Mouse (Mus musculus) cerebellum, adult 18-20 months (tissue): ENCODE measurements around the gene Nkx3-2.

Source experiments
- DNase-seq, 2 experiments: peaks; one replicate each; pipeline ENCODE4 v3.0.0; 2021

The Nkx3-2 gene

GRCm38 (mm10) chr5:41762141-41762946 is 2.0 kb downstream of the Nkx3-2 start:
- no peak for DNase-seq

- DNase-seq, result peak in 1 of 2 experiments; percentile 19
Measured at GRCm38 (mm10) chr5:41761509-41762140, 2.7 kb downstream of the Nkx3-2 start.

- no peak for DNase-seq
Measured at GRCm38 (mm10) chr5:41760831-41761508, 3.3 kb downstream of the Nkx3-2 start.

- DNase-seq, result no peak
Measured at GRCm38 (mm10) chr5:41760071-41760470, 4.2 kb downstream of the Nkx3-2 start.

GRCm38 (mm10) chr5:41758671-41759639 is 5.3 kb downstream of the Nkx3-2 start:
- DNase-seq, result no peak

- DNase-seq, result no peak
Measured at GRCm38 (mm10) chr5:41757338-41757737, 7.0 kb downstream of the Nkx3-2 start.

- DNase-seq, result no peak
Measured at GRCm38 (mm10) chr5:41756396-41756795, 7.9 kb downstream of the Nkx3-2 start.

GRCm38 (mm10) chr5:41755373-41755960 is 8.8 kb downstream of the Nkx3-2 start:
- DNase-seq, result no peak

GRCm38 (mm10) chr5:41754836-41755235 is 9.5 kb downstream of the Nkx3-2 start:
- no peak for DNase-seq

GRCm38 (mm10) chr5:41754226-41754775 is 10.0 kb downstream of the Nkx3-2 start:
- DNase-seq, result no peak

- no peak for DNase-seq
Measured at GRCm38 (mm10) chr5:41752721-41753120, 11.6 kb downstream of the Nkx3-2 start.

GRCm38 (mm10) chr5:41744898-41745780 is 19.2 kb downstream of the Nkx3-2 start:
- DNase-seq, result no peak

GRCm38 (mm10) chr5:41744234-41744633 is 20.1 kb downstream of the Nkx3-2 start:
- DNase-seq, result no peak

- DNase-seq, result no peak
Measured at GRCm38 (mm10) chr5:41738817-41739216, 25.5 kb downstream of the Nkx3-2 start.

GRCm38 (mm10) chr5:41737039-41737438 is 27.3 kb downstream of the Nkx3-2 start:
- no peak for DNase-seq

GRCm38 (mm10) chr5:41727017-41727416 is 37.3 kb downstream of the Nkx3-2 start:
- no peak for DNase-seq

- no peak for DNase-seq
Measured at GRCm38 (mm10) chr5:41725573-41725972, 38.7 kb downstream of the Nkx3-2 start.
